Mouse (Mus musculus) olfactory bulb, adult 2 months (tissue): ENCODE measurements around the gene Cga. TPM values are rescaled to one million over a fixed set of nuclear protein-coding genes. Genes with fewer than 3 reads are reported as not detected.

Experiments
- H3K27ac ChIP-seq: fragments of 200-500 bp; 2 replicates; pipeline ENCODE4 v1.5.1; 2012; ENCODE audit warnings: low read depth, low read length; ENCODE audit not compliant: insufficient read depth
- H3K4me1 ChIP-seq: fragments of 200-500 bp; 2 replicates; pipeline ENCODE4 v1.6.1; 2012; ENCODE audit warnings: low read length; ENCODE audit not compliant: control insufficient read depth, insufficient read depth
- H3K4me3 ChIP-seq: fragments of 200-500 bp; 2 replicates; pipeline ENCODE4 v1.5.1; 2012; ENCODE audit warnings: mild to moderate bottlenecking, low read depth, low read length, moderate library complexity; ENCODE audit not compliant: insufficient read depth
- CTCF ChIP-seq: fragments of 200-500 bp; IDR thresholded peaks from 2 replicates; pipeline ENCODE4 v1.5.1; 2012; ENCODE audit warnings: low read depth, mild to moderate bottlenecking, low read length, moderate library complexity; ENCODE audit not compliant: insufficient read depth
- POLR2A ChIP-seq: fragments of 200-500 bp; IDR thresholded peaks from 2 replicates; pipeline ENCODE4 v1.6.1; 2012; ENCODE audit warnings: mild to moderate bottlenecking, low read depth, low read length, moderate library complexity; ENCODE audit not compliant: insufficient read depth
- WGBS: fragments of 180-500 bp; shearing (Covaris S2); methylation state at CpG from one replicate; pipeline ENCODE4 v1.1.7; 2018; 5-methylcytosine and 5-hydroxymethylcytosine counted together
- polyA plus RNA-seq: library from polyadenylated mRNA; stranded (reverse); fragments of >200 nt; gene quantifications from 2 replicates; pipeline ENCODE4 v1.2.4, GENCODE M21; 2012; ENCODE audit warnings: low replicate concordance; ENCODE audit not compliant: missing spikeins, insufficient read depth, insufficient read length

The Cga gene
- polyA plus RNA-seq: not detected in 2 replicates

- 65% methylated on average over 1 of the region's 1 CpGs for WGBS
- Histone ChIP-seq H3K4me3 (no peak within 1 kb of the TSS), H3K27ac (no peak within 1 kb of the TSS), H3K4me1 (no peaks in the 10 kb centered on the region)
- TF ChIP-seq POLR2A (no peak), CTCF (no peak)
Measured at GRCm38 (mm10) chr4:34893479-34893878, at the start of gene Cga. Gene Cga (plus strand): TSS chr4:34893779.

DNA sequence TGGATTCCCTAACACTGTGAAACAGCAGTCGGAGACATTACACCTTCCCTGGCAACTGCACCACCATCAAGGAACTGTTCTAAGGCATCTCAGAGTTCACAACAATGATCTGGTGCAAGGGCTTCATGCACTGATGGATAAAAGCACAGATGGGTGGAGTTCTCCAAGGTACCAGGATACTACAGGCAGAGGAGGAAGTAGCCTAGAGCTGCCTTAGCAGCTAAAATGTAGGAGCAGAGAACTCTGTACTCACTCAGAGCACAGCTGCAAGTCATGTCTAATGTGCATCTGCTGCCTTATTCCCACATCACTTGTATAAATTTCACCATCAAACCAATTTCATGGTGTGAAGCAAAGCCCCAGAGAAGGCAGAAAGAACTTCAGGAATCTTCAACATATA lies 49.7 kb upstream of the Cga start:
- TF ChIP-seq POLR2A (no peak), CTCF (no peak)

GRCm38 (mm10) chr4:34847679-34848309 lies 45.8 kb upstream of the Cga start:
- Histone ChIP-seq H3K4me3 (no peak overlapping the region), H3K4me1 (peaks cover 7% of the 10 kb centered on the region), H3K27ac (no peak overlapping the region)
- WGBS: 91% methylated on average over 6 of the region's 6 CpGs
- TF ChIP-seq CTCF: no peak

More for the DNA sequence above, 49.7 kb upstream of the Cga start:
- WGBS: 95% methylated on average over 1 of the region's 1 CpGs
- H3K4me3 ChIP-seq: no peak overlapping the region
- peaks cover 7% of the 10 kb centered on the region for H3K4me1 ChIP-seq
- no peak overlapping the region for H3K27ac ChIP-seq

DNA sequence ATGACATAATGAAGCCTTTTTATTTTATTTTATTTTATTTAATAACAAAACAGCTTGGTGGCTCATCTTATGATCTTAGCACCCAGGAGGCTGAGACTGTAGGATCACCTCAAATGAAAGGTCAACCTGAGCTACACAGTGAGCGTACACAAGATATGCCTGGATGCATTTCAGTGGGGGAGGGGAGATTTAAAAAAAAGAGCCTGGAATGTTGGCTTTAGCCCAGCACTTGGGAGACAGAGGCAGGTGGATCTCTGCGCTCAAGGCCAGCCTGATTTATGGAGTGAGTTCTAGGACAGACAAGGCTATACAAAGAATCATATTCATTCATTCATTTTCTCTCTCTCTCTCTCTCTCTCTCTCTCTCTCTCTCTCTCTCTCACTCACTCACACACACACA lies 43.4 kb upstream of the Cga start:
- TF ChIP-seq CTCF (no peak), POLR2A (no peak)
- Histone ChIP-seq H3K27ac (no peak overlapping the region), H3K4me3 (no peak overlapping the region), H3K4me1 (peaks cover 4% of the 10 kb centered on the region)
- WGBS: 96% methylated on average over 2 of the region's 2 CpGs

GRCm38 (mm10) chr4:34852051-34852450 lies 41.5 kb upstream of the Cga start:
- WGBS: 85% methylated on average over 7 of the region's 7 CpGs
- no peak overlapping the region for H3K27ac ChIP-seq
- peaks cover 4% of the 10 kb centered on the region for H3K4me1 ChIP-seq
- H3K4me3 ChIP-seq: no peak overlapping the region
- TF ChIP-seq CTCF (no peak), POLR2A (no peak)

DNA sequence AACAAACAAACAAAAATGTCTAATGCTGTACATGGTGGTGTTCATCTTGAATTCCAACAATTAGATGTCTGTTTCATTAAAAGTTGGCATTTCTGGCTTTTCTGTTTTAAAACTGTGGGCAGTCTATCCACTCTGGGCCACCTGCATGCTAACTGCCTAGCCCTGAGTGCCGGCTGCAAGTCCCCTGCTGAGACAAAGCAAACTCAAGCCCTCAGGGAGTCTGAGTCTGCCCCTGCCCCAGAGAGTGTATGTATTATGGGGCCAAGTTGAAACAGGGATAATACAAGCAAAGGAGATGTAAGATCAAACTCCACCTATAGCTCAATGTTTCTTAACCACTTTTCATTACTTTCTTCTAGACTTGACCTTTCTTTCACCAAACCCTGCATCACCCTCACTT lies 37.6 kb upstream of the Cga start:
- Histone ChIP-seq H3K4me1 (peaks cover 7% of the 10 kb centered on the region), H3K27ac (no peak overlapping the region), H3K4me3 (no peak overlapping the region)
- TF ChIP-seq CTCF (no peak), POLR2A (no peak)
- 3% methylated on average over 1 of the region's 1 CpGs for WGBS

GRCm38 (mm10) chr4:34858903-34859302 lies 34.7 kb upstream of the Cga start:
- H3K4me1 ChIP-seq: peaks cover 7% of the 10 kb centered on the region
- WGBS: 91% methylated on average over 3 of the region's 3 CpGs
- no peak overlapping the region for H3K4me3 ChIP-seq
- TF ChIP-seq CTCF: no peak
- TF ChIP-seq POLR2A: no peak
- no peak overlapping the region for H3K27ac ChIP-seq

GRCm38 (mm10) chr4:34859416-34859815 lies 34.2 kb upstream of the Cga start:
- no peak overlapping the region for H3K4me3 ChIP-seq
- no peak overlapping the region for H3K27ac ChIP-seq
- TF ChIP-seq POLR2A: no peak
- TF ChIP-seq CTCF: no peak
- WGBS: 82% methylated on average over 3 of the region's 3 CpGs
- H3K4me1 ChIP-seq: peaks cover 7% of the 10 kb centered on the region

DNA sequence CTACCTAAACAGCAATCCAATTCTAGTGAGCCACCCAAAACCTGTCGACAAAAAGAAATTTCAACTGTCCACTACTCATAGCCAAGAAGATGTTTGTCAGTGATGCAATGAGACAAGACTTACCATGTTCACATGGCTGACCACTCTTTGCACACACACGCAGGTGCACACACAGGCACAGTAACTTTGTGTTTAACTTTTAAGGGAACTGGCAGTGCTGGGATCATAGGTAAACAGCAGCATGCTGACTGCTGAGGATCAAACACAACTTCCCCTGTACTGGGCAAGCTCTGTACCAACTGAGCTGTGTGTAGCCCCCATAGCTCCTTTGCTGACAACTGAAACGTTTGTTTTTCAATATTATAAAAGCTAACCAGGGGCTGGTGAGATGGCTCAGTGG lies 32.1 kb upstream of the Cga start:
- TF ChIP-seq POLR2A (no peak), CTCF (no peak)
- H3K4me1 ChIP-seq: peaks cover 7% of the 10 kb centered on the region
- WGBS: 81% methylated on average over 3 of the region's 3 CpGs
- H3K27ac ChIP-seq: no peak overlapping the region
- no peak overlapping the region for H3K4me3 ChIP-seq

DNA sequence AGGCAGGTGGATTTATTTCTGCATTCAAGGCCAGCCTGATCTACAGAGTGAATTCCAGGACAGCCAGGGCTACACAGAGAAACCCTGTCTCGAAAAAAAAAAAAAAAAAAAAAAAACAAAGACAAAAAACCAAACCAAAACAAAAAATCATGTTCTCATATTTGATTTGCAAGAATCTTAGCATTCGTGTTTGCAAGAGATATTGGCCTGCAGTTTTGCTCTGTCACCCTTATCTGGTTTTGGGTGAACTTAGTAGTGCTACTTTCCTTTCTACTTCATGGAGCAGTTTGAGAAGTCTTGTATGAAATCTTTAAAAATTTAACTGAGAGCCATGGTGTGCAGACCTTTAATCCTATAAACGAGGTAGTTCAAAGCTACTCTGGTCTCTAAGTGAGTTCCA lies 23.8 kb upstream of the Cga start:
- H3K27ac ChIP-seq: no peak overlapping the region
- WGBS: 75% methylated on average over 3 of the region's 3 CpGs
- TF ChIP-seq CTCF: no peak
- no peak for TF ChIP-seq POLR2A
- no peak overlapping the region for H3K4me3 ChIP-seq
- peaks cover 7% of the 10 kb centered on the region for H3K4me1 ChIP-seq
